Mouse (Mus musculus) forebrain, embryonic 12.5 days (tissue): ENCODE results near the gene Gm49416. TPM values are rescaled to one million over a fixed set of nuclear protein-coding genes. Genes with fewer than 3 reads are reported as not detected.

Source experiments
- ATAC-seq: fragments of 200-750 bp; cut with Nextera tagmentation; 2 replicates; pipeline ENCODE4 v1.8.0; 2017; ENCODE audit warnings: moderate TSS enrichment; ENCODE audit not compliant: low FRiP score
- H3K27ac ChIP-seq: fragments of 300-500 bp; sonication (generic); 2 replicates; pipeline ENCODE4 v1.5.1; 2016; ENCODE audit warnings: mild to moderate bottlenecking
- H3K27me3 ChIP-seq: fragments of 300-500 bp; sonication (generic); 2 replicates; pipeline ENCODE4 v1.6.1; 2016; ENCODE audit warnings: mild to moderate bottlenecking
- H3K36me3 ChIP-seq: fragments of 300-500 bp; sonication (generic); replicated peaks from 2 replicates; pipeline ENCODE4 v1.6.1; 2016; ENCODE audit warnings: mild to moderate bottlenecking
- H3K4me1 ChIP-seq: fragments of 300-500 bp; sonication (generic); 2 replicates; pipeline ENCODE4 v1.6.1; 2016
- H3K4me2 ChIP-seq: fragments of 300-500 bp; sonication (generic); 2 replicates; pipeline ENCODE4 v1.6.1; 2016; ENCODE audit warnings: mild to moderate bottlenecking, moderate library complexity
- H3K4me3 ChIP-seq: fragments of 300-500 bp; sonication (generic); replicated peaks from 2 replicates; pipeline ENCODE4 v1.5.1; 2016; ENCODE audit warnings: mild to moderate bottlenecking
- H3K9ac ChIP-seq: fragments of 300-500 bp; sonication (generic); 2 replicates; pipeline ENCODE4 v1.6.1; 2016; ENCODE audit warnings: mild to moderate bottlenecking
- H3K9me3 ChIP-seq: fragments of 300-500 bp; sonication (generic); 2 replicates; pipeline ENCODE4 v1.6.1; 2016
- WGBS: fragments of 180-500 bp; shearing (Covaris S2); methylation state at CpG from one replicate; pipeline ENCODE4 v1.1.7; 2016; 5-methylcytosine and 5-hydroxymethylcytosine counted together
- polyA plus RNA-seq: library from polyadenylated mRNA; unstranded; fragments of >200 nt; fragmentation: Nextera tagmentation; extraction: Ambion mirVana; gene quantifications from 2 replicates; pipeline ENCODE4 v1.2.1, GENCODE M21; 2016

Gene Gm49416
- polyA plus RNA-seq, result not detected in 2 replicates

GRCm38 (mm10) chr19:8888511-8889385 lies at the start of gene Gm49416, which contains the start of gene 1810009A15Rik:
Gene Gm49416 (plus strand): TSS chr19:8888926.
Gene 1810009A15Rik (plus strand): TSS chr19:8888853.
- ATAC-seq, result peak; percentile 95
- Histone ChIP-seq H3K27me3 (no peaks in the 10 kb centered on the region), H3K4me3 (peak within 1 kb of the TSS; percentile 63), H3K36me3 (peaks cover 13% of the 10 kb centered on the region), H3K4me2 (peak within 1 kb of the TSS; percentile 74), H3K9ac (peak within 1 kb of the TSS; percentile 78), H3K4me1 (peaks cover 24% of the 10 kb centered on the region), H3K9me3 (no peaks in the 10 kb centered on the region), H3K27ac (peak within 1 kb of the TSS; percentile 87)
- WGBS, result under 1% methylated on average over 58 of the region's 58 CpGs

- H3K36me3 ChIP-seq, result peaks cover 22% of the 10 kb centered on the region
- peak; percentile 82 for ATAC-seq
- H3K4me1 ChIP-seq, result peaks cover 36% of the 10 kb centered on the region
- WGBS, result 33% methylated on average over 11 of the region's 11 CpGs
- peak within 1 kb of the TSS; percentile 70 for H3K9ac ChIP-seq
- H3K9me3 ChIP-seq, result no peaks in the 10 kb centered on the region
- peak within 1 kb of the TSS; percentile 47 for H3K4me3 ChIP-seq
- H3K27me3 ChIP-seq, result no peaks in the 10 kb centered on the region
- H3K27ac ChIP-seq, result peak within 1 kb of the TSS; percentile 97
- peak within 1 kb of the TSS; percentile 84 for H3K4me2 ChIP-seq
Observed at GRCm38 (mm10) chr19:8839103-8839907, 49.4 kb upstream of the Gm49416 start, which contains the start of gene Gng3. Gene Gng3 (minus strand): TSS chr19:8839194.

- 20% methylated on average over 29 of the region's 29 CpGs for WGBS
- ATAC-seq, result peak; percentile 55
- H3K4me3 ChIP-seq, result peak overlapping the region; percentile 47
Observed at GRCm38 (mm10) chr19:8839908-8840791, 48.6 kb upstream of the Gm49416 start.

GRCm38 (mm10) chr19:8841012-8841411 lies 47.7 kb upstream of the Gm49416 start:
- Histone ChIP-seq H3K4me1 (peaks cover 36% of the 10 kb centered on the region), H3K27ac (no peak overlapping the region), H3K27me3 (no peaks in the 10 kb centered on the region), H3K36me3 (peaks cover 18% of the 10 kb centered on the region), H3K4me2 (peak overlapping the region; percentile 84), H3K9me3 (no peaks in the 10 kb centered on the region), H3K9ac (no peak overlapping the region; the same call in 1 of the 2 replicates), H3K4me3 (peak overlapping the region; percentile 47; the same call in 1 of the 2 replicates)
- no peak for ATAC-seq
- 93% methylated on average over 7 of the region's 7 CpGs for WGBS

More at GRCm38 (mm10) chr19:8839908-8840791, 48.6 kb upstream of the Gm49416 start:
- H3K4me2 ChIP-seq, result peak overlapping the region; percentile 84
- peaks cover 16% of the 10 kb centered on the region for H3K36me3 ChIP-seq
- peak overlapping the region; percentile 75 for H3K27ac ChIP-seq
- no peaks in the 10 kb centered on the region for H3K27me3 ChIP-seq
- peaks cover 36% of the 10 kb centered on the region for H3K4me1 ChIP-seq
- H3K9me3 ChIP-seq, result no peaks in the 10 kb centered on the region
- H3K9ac ChIP-seq, result peak overlapping the region; percentile 70

GRCm38 (mm10) chr19:8842961-8843360 lies 45.8 kb upstream of the Gm49416 start:
- Histone ChIP-seq H3K4me1 (peaks cover 32% of the 10 kb centered on the region), H3K36me3 (peaks cover 34% of the 10 kb centered on the region), H3K9ac (no peak overlapping the region), H3K9me3 (no peaks in the 10 kb centered on the region), H3K4me2 (no peak overlapping the region), H3K27me3 (no peaks in the 10 kb centered on the region), H3K27ac (no peak overlapping the region), H3K4me3 (no peak overlapping the region)
- WGBS, result 89% methylated on average over 6 of the region's 6 CpGs
- ATAC-seq, result no peak

GRCm38 (mm10) chr19:8844371-8845129 lies 44.2 kb upstream of the Gm49416 start:
- no peaks in the 10 kb centered on the region for H3K9me3 ChIP-seq
- no peak overlapping the region for H3K4me3 ChIP-seq
- H3K27ac ChIP-seq, result no peak overlapping the region
- H3K4me2 ChIP-seq, result no peak overlapping the region
- H3K4me1 ChIP-seq, result peaks cover 18% of the 10 kb centered on the region
- peaks cover 44% of the 10 kb centered on the region for H3K36me3 ChIP-seq
- no peak overlapping the region for H3K9ac ChIP-seq
- 62% methylated on average over 5 of the region's 5 CpGs for WGBS
- ATAC-seq, result no peak
- no peaks in the 10 kb centered on the region for H3K27me3 ChIP-seq

- Histone ChIP-seq H3K9ac (no peak overlapping the region), H3K9me3 (no peaks in the 10 kb centered on the region), H3K4me3 (no peak overlapping the region), H3K36me3 (peaks cover 35% of the 10 kb centered on the region), H3K4me1 (no peaks in the 10 kb centered on the region), H3K27me3 (peaks cover 4% of the 10 kb centered on the region; the same call in 1 of the 2 replicates), H3K4me2 (no peak overlapping the region), H3K27ac (no peak overlapping the region)
- no peak for ATAC-seq
- WGBS, result 74% methylated on average over 5 of the region's 5 CpGs
Observed at GRCm38 (mm10) chr19:8848356-8848755, 40.4 kb upstream of the Gm49416 start.

- Histone ChIP-seq H3K9me3 (no peaks in the 10 kb centered on the region), H3K4me2 (no peak within 1 kb of the TSS), H3K27ac (no peak within 1 kb of the TSS), H3K4me3 (no peak within 1 kb of the TSS), H3K36me3 (peaks cover 35% of the 10 kb centered on the region), H3K27me3 (peaks cover 4% of the 10 kb centered on the region; the same call in 1 of the 2 replicates), H3K9ac (peak within 1 kb of the TSS; percentile 7; the same call in 1 of the 2 replicates), H3K4me1 (no peaks in the 10 kb centered on the region)
- no peak for ATAC-seq
- 40% methylated on average over 7 of the region's 7 CpGs for WGBS
Observed at GRCm38 (mm10) chr19:8850402-8850901, 38.3 kb upstream of the Gm49416 start, which contains the start of gene Lrrn4cl. Gene Lrrn4cl (plus strand): TSS chr19:8850768.

- peaks cover 23% of the 10 kb centered on the region for H3K36me3 ChIP-seq
- 55% methylated on average over 7 of the region's 7 CpGs for WGBS
- no peak overlapping the region for H3K27ac ChIP-seq
- no peak for ATAC-seq
- H3K4me2 ChIP-seq, result no peak overlapping the region
- no peaks in the 10 kb centered on the region for H3K9me3 ChIP-seq
- no peak overlapping the region for H3K9ac ChIP-seq
- H3K27me3 ChIP-seq, result peaks cover 4% of the 10 kb centered on the region; the same call in 1 of the 2 replicates
- H3K4me3 ChIP-seq, result no peak overlapping the region
- no peaks in the 10 kb centered on the region for H3K4me1 ChIP-seq
Observed at GRCm38 (mm10) chr19:8851639-8852038, 37.1 kb upstream of the Gm49416 start.

GRCm38 (mm10) chr19:8852236-8852928 lies 36.3 kb upstream of the Gm49416 start:
- WGBS, result 66% methylated on average over 10 of the region's 10 CpGs

More at GRCm38 (mm10) chr19:8852236-8852928, 36.3 kb upstream of the Gm49416 start:
- no peaks in the 10 kb centered on the region for H3K4me1 ChIP-seq
- H3K27ac ChIP-seq, result no peak overlapping the region
- H3K9ac ChIP-seq, result no peak overlapping the region
- ATAC-seq, result no peak
- H3K27me3 ChIP-seq, result peaks cover 4% of the 10 kb centered on the region; the same call in 1 of the 2 replicates
- no peak overlapping the region for H3K4me3 ChIP-seq
- H3K9me3 ChIP-seq, result no peaks in the 10 kb centered on the region
- H3K36me3 ChIP-seq, result peaks cover 15% of the 10 kb centered on the region
- no peak overlapping the region for H3K4me2 ChIP-seq
